11 mouse cellular contexts compared by ENCODE assay signal in genomic region chr5:132135941-132136663, GRCm38 (mm10).
DNase-seq lines count a peak whose midpoint lies in the region; ATAC-seq and TF ChIP-seq lines count a peak whose summit lies in the region.
"Had no signal": no experiment of that assay in that cellular context is flagged by ENCODE, and none has a peak within 500 bp of the region (broad histone marks: within the 10 kb centered on the region; RNA-seq: fewer than 3 reads in every experiment).

No protein-coding gene starts in this region.

- peaks cover 12% of the 10 kb centered on the region for H3K4me1 ChIP-seq in heart, embryonic 15.5 days (replicated peaks)
- H3K4me1 ChIP-seq in heart, embryonic 11.5 days (ENCODE audit: control insufficient read depth, insufficient read depth, low read length) = peaks cover 8% of the 10 kb centered on the region; the same call in 1 of the 2 replicates
- peaks cover 8% of the 10 kb centered on the region for H3K4me1 ChIP-seq in embryonic facial prominence, embryonic 15.5 days
- no peaks in the 10 kb centered on the region for H3K4me1 ChIP-seq in hindbrain, postnatal 0 days (ENCODE audit: insufficient read depth, low read length)
- peaks cover 3% of the 10 kb centered on the region; the same call in 1 of the 2 replicates for H3K4me1 ChIP-seq in midbrain, postnatal 0 days (ENCODE audit: insufficient read depth, low read length)

- no peaks in the 10 kb centered on the region for H3K36me3 ChIP-seq in heart, embryonic 15.5 days
- H3K36me3 ChIP-seq in heart, embryonic 11.5 days (ENCODE audit: control insufficient read depth, insufficient read depth, low read length) = no peaks in the 10 kb centered on the region
- H3K36me3 ChIP-seq in embryonic facial prominence, embryonic 15.5 days = no peaks in the 10 kb centered on the region
- no peaks in the 10 kb centered on the region for H3K36me3 ChIP-seq in hindbrain, postnatal 0 days (ENCODE audit: insufficient read depth, low read length)
- no peaks in the 10 kb centered on the region for H3K36me3 ChIP-seq in midbrain, postnatal 0 days (ENCODE audit: insufficient read depth, low read length)

- no peaks in the 10 kb centered on the region for H3K27me3 ChIP-seq in heart, embryonic 15.5 days
- H3K27me3 ChIP-seq in heart, embryonic 11.5 days (ENCODE audit: control insufficient read depth, insufficient read depth, low read length) = no peaks in the 10 kb centered on the region
- no peaks in the 10 kb centered on the region for H3K27me3 ChIP-seq in embryonic facial prominence, embryonic 15.5 days
- no peaks in the 10 kb centered on the region for H3K27me3 ChIP-seq in hindbrain, postnatal 0 days (ENCODE audit: insufficient read depth, low read length)
- H3K27me3 ChIP-seq in midbrain, postnatal 0 days (ENCODE audit: insufficient read depth, low read length) = no peaks in the 10 kb centered on the region; the same call in 1 of the 2 replicates

- no peak overlapping the region for H3K9ac ChIP-seq in heart, embryonic 15.5 days
- H3K9ac ChIP-seq in heart, embryonic 11.5 days (ENCODE audit: low read depth, low read length) = no peak overlapping the region
- no peak overlapping the region for H3K9ac ChIP-seq in embryonic facial prominence, embryonic 15.5 days
- H3K9ac ChIP-seq in hindbrain, postnatal 0 days (replicated peaks; ENCODE audit: low read length) = no peak overlapping the region
- no peak overlapping the region for H3K9ac ChIP-seq in midbrain, postnatal 0 days (replicated peaks; ENCODE audit: low read length, poor library complexity, severe bottlenecking)

- no peak overlapping the region for H3K4me3 ChIP-seq in heart, embryonic 15.5 days
- H3K4me3 ChIP-seq in heart, embryonic 11.5 days (ENCODE audit: low read depth, low read length) = no peak overlapping the region
- H3K4me3 ChIP-seq in embryonic facial prominence, embryonic 15.5 days (replicated peaks) = no peak overlapping the region
- no peak overlapping the region for H3K4me3 ChIP-seq in hindbrain, postnatal 0 days (ENCODE audit: low read length)
- H3K4me3 ChIP-seq in midbrain, postnatal 0 days (ENCODE audit: low read depth, low read length) = no peak overlapping the region

- TF ChIP-seq CTCF in hindbrain, postnatal 0 days (IDR thresholded peaks at IDR 0.05; ENCODE audit: low read depth) = no peak
- no peak for TF ChIP-seq CTCF in midbrain, postnatal 0 days (IDR thresholded peaks at IDR 0.05)

- no peaks in the 10 kb centered on the region for H3K9me3 ChIP-seq in heart, embryonic 15.5 days (replicated peaks)
- H3K9me3 ChIP-seq in heart, embryonic 11.5 days (replicated peaks; ENCODE audit: control insufficient read depth, low read length) = no peaks in the 10 kb centered on the region
- H3K9me3 ChIP-seq in embryonic facial prominence, embryonic 15.5 days (replicated peaks) = no peaks in the 10 kb centered on the region
- H3K9me3 ChIP-seq in hindbrain, postnatal 0 days (ENCODE audit: low read length) = no peaks in the 10 kb centered on the region
- no peaks in the 10 kb centered on the region for H3K9me3 ChIP-seq in midbrain, postnatal 0 days (ENCODE audit: low read length)

- DNase-seq in hindbrain, postnatal 0 days (ENCODE audit: low spot score) = peak; percentile 69
- DNase-seq in midbrain, postnatal 0 days (ENCODE audit: low spot score) = peak; percentile 69
- no peak for DNase-seq in adrenal gland, adult (ENCODE audit: inconsistent age in 2 of 2, low spot score in 1 of 2)
- DNase-seq in spleen, adult 12 weeks (ENCODE audit: low spot score) = no peak
- DNase-seq: heart, postnatal 36 days; lung, adult 2 months; spleen, adult 18-20 months; thymus, postnatal 25 days had no signal

- no peak overlapping the region for H3K27ac ChIP-seq in heart, embryonic 15.5 days
- no peak overlapping the region for H3K27ac ChIP-seq in heart, embryonic 11.5 days (ENCODE audit: low read depth, low read length)
- peak overlapping the region; percentile 28; the same call in 1 of the 2 replicates for H3K27ac ChIP-seq in embryonic facial prominence, embryonic 15.5 days (replicated peaks)
- H3K27ac ChIP-seq in hindbrain, postnatal 0 days = peak overlapping the region; percentile 36
- H3K27ac ChIP-seq in midbrain, postnatal 0 days (ENCODE audit: low read depth, low read length) = no peak overlapping the region

- H3K4me2 ChIP-seq in heart, embryonic 15.5 days = no peak overlapping the region
- no peak overlapping the region for H3K4me2 ChIP-seq in heart, embryonic 11.5 days
- H3K4me2 ChIP-seq in embryonic facial prominence, embryonic 15.5 days (replicated peaks) = no peak overlapping the region
- no peak overlapping the region for H3K4me2 ChIP-seq in hindbrain, postnatal 0 days (ENCODE audit: low read depth, low read length)
- no peak overlapping the region for H3K4me2 ChIP-seq in midbrain, postnatal 0 days (ENCODE audit: low read depth, low read length, poor library complexity, severe bottlenecking)

- 64% methylated on average over 7 of the region's 7 CpGs for WGBS in heart, embryonic 15.5 days
- 52% methylated on average over 7 of the region's 7 CpGs for WGBS in heart, embryonic 11.5 days (ENCODE audit: insufficient replicate concordance)
- WGBS in embryonic facial prominence, embryonic 15.5 days = 50% methylated on average over 7 of the region's 7 CpGs
- 38% methylated on average over 7 of the region's 7 CpGs for WGBS in hindbrain, postnatal 0 days
- WGBS in midbrain, postnatal 0 days = 57% methylated on average over 7 of the region's 7 CpGs

- ATAC-seq in heart, embryonic 15.5 days (replicated peaks; ENCODE audit: insufficient number of reproducible peaks, insufficient read depth, low FRiP score, low read depth) = 0 out of 2 replicates have a peak, but pooled peaks have one; percentile 22
- ATAC-seq in heart, embryonic 11.5 days (replicated peaks; ENCODE audit: insufficient number of reproducible peaks, low FRiP score, low TSS enrichment) = no peak
- no peak for ATAC-seq in embryonic facial prominence, embryonic 15.5 days (ENCODE audit: insufficient number of reproducible peaks, low FRiP score, low TSS enrichment, low read depth)
- ATAC-seq in hindbrain, postnatal 0 days = peak; percentile 79
- ATAC-seq in midbrain, postnatal 0 days (ENCODE audit: low FRiP score) = no peak

Comparison
In these comparisons a context has a peak if more than half of its experiments do, and no peak if none do; other contexts are left out.
1. ATAC-seq: peak in heart, embryonic 15.5 days (single experiment) and hindbrain, postnatal 0 days (single experiment); none in heart, embryonic 11.5 days (single experiment), embryonic facial prominence, embryonic 15.5 days (single experiment) and midbrain, postnatal 0 days (single experiment).
2. H3K27ac ChIP-seq: peak in embryonic facial prominence, embryonic 15.5 days (single experiment) and hindbrain, postnatal 0 days (single experiment); none in heart, embryonic 15.5 days (single experiment), heart, embryonic 11.5 days (single experiment) and midbrain, postnatal 0 days (single experiment).
3. DNase-seq: peak in hindbrain, postnatal 0 days (single experiment) and midbrain, postnatal 0 days (single experiment); none in adrenal gland, adult (0 of 2) and spleen, adult 12 weeks (single experiment).